Mouse (Mus musculus): ENCODE results near the gene Tpmt. TPM values are rescaled to one million over a fixed set of nuclear protein-coding genes. Genes with fewer than 3 reads are reported as not detected.

Tpmt gene
- total and polyA plus RNA-seq, 3 experiments: 3.0 to 6.6 (median 3.1) TPM

DNA sequence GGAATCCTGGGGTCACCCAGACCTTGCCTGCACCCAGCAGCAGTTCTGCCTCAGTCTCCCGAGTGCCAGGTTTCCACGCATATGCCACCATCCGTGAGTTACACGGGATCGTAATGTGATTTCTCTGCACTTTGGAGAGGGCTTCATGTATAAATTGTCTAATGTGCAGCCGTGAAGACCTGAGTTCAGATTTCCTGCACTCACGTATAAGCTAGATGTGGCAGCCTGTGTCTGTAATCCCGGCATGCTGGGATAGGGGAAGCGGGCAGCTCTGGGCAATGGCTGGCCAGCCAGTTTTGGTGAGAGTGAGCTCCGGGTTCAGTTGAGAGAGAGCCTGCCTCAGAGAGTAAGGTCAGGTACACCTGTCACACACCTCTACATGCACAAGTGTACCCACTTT is 22.0 kb upstream of the Tpmt start:
- DNase-seq: no peak

DNA sequence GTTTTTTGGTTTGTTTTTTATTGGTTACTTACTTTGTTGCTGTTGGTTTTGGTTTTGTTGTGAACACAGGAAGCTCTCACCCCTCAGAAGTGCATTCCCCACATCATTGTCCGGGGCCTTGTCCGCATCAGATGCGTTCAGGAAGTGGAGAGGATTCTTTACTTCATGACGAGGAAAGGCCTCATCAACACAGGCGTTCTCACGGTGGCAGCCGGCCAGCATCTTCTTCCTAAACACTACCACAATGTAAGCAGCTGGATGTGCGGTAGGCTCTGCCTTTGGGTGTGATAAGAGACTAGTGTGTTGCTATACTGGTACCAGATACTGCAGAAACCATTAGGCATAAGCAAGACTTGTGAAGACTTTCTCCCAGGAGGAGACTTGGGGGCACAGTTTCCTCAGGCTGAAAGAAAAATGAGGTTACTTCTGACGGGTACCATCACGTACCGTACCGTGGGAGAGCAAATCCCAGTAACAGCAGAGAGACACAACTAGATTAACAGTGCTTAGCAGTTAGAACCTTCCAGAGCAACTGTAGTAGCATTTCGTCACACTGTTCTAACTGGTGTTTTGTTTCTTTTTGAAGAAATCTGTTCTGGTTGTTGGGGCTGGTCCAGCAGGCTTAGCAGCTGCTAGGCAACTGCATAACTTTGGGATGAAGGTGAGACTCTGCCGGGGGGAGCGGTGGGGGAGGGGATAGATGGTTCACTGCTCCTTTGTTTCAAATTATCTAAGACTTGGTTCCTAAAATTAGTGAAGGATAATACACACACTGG is 19.6 kb upstream of the Tpmt start:
- no peak for DNase-seq
- intact Hi-C loops (cut with DNase I): no loop called here
- no peaks in the 10 kb centered on the region for H3K27me3 ChIP-seq (ENCODE audit: control insufficient read depth, insufficient read depth, low read length)
- 63% methylated on average over 15 of the region's 15 CpGs for WGBS
- TF ChIP-seq CTCF (IDR thresholded peaks at IDR 0.05) (no peak), POLR2A (IDR thresholded peaks at IDR 0.05; ENCODE audit: insufficient read depth, low read depth, low read length) (no peak), EP300 (IDR thresholded peaks at IDR 0.05; ENCODE audit: insufficient read depth, low read depth, low read length) (no peak)
- no peaks in the 10 kb centered on the region for H3K79me2 ChIP-seq (replicated peaks; ENCODE audit: control insufficient read depth, insufficient read depth, low read length)
- no peak overlapping the region for H3K27ac ChIP-seq
- H3K36me3 ChIP-seq (ENCODE audit: control insufficient read depth, insufficient read depth, low read length): no peaks in the 10 kb centered on the region
- no peak overlapping the region for H3K9ac ChIP-seq (ENCODE audit: low read depth, low read length)
- no peak overlapping the region for H3K4me3 ChIP-seq
- H3K4me1 ChIP-seq (ENCODE audit: control insufficient read depth, insufficient read depth, low read length): no peaks in the 10 kb centered on the region

More for the DNA sequence above, 22.0 kb upstream of the Tpmt start:
- Histone ChIP-seq H3K36me3 (ENCODE audit: control insufficient read depth, insufficient read depth, low read length) (no peaks in the 10 kb centered on the region), H3K27ac (no peak overlapping the region), H3K4me1 (ENCODE audit: control insufficient read depth, insufficient read depth, low read length) (no peaks in the 10 kb centered on the region), H3K79me2 (replicated peaks; ENCODE audit: control insufficient read depth, insufficient read depth, low read length) (no peaks in the 10 kb centered on the region), H3K9ac (ENCODE audit: low read depth, low read length) (no peak overlapping the region), H3K27me3 (ENCODE audit: control insufficient read depth, insufficient read depth, low read length) (no peaks in the 10 kb centered on the region), H3K4me3 (no peak overlapping the region)
- intact Hi-C loops (cut with DNase I): no loop called here
- TF ChIP-seq EP300 (IDR thresholded peaks at IDR 0.05; ENCODE audit: insufficient read depth, low read depth, low read length): no peak
- WGBS: 97% methylated on average over 10 of the region's 10 CpGs

DNA sequence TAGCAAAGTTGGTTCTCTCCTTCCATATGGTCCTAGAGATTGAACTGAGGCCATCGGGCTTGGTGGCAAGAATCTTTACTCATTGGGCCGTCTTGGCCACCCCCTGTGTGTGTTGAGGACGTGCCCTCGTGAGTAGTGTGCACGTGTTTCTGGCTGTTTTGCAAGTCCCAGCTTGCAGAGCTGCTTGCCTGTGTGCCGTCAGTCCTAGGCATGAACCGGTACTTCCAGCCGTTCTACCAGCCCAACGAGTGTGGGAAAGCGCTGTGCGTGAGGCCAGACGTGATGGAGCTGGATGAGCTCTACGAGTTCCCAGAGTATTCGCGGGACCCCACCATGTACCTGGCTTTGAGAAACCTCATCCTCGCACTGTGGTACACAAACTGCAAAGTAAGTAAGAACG is 18.2 kb upstream of the Tpmt start:
- Histone ChIP-seq H3K4me1 (ENCODE audit: control insufficient read depth, insufficient read depth, low read length) (no peaks in the 10 kb centered on the region), H3K36me3 (ENCODE audit: control insufficient read depth, insufficient read depth, low read length) (no peaks in the 10 kb centered on the region), H3K4me3 (no peak overlapping the region), H3K9ac (ENCODE audit: low read depth, low read length) (no peak overlapping the region), H3K27me3 (ENCODE audit: control insufficient read depth, insufficient read depth, low read length) (no peaks in the 10 kb centered on the region), H3K27ac (no peak overlapping the region), H3K79me2 (replicated peaks; ENCODE audit: control insufficient read depth, insufficient read depth, low read length) (no peaks in the 10 kb centered on the region)
- DNase-seq: no peak
- 96% methylated on average over 17 of the region's 17 CpGs for WGBS
- no peak for TF ChIP-seq EP300 (IDR thresholded peaks at IDR 0.05; ENCODE audit: insufficient read depth, low read depth, low read length)
- no peak for TF ChIP-seq POLR2A (IDR thresholded peaks at IDR 0.05; ENCODE audit: insufficient read depth, low read depth, low read length)
- no peak for TF ChIP-seq CTCF (IDR thresholded peaks at IDR 0.05)
- intact Hi-C loops (cut with DNase I): no loop called here

GRCm38 (mm10) chr13:47056781-47057180 is 12.2 kb upstream of the Tpmt start:
- no peak overlapping the region for H3K27ac ChIP-seq
- H3K36me3 ChIP-seq (ENCODE audit: control insufficient read depth, insufficient read depth, low read length): no peaks in the 10 kb centered on the region
- no peaks in the 10 kb centered on the region for H3K4me1 ChIP-seq (ENCODE audit: control insufficient read depth, insufficient read depth, low read length)
- H3K9ac ChIP-seq (ENCODE audit: low read depth, low read length): no peak overlapping the region
- intact Hi-C loops (cut with DNase I): no loop called here
- H3K79me2 ChIP-seq (replicated peaks; ENCODE audit: control insufficient read depth, insufficient read depth, low read length): no peaks in the 10 kb centered on the region
- H3K27me3 ChIP-seq (ENCODE audit: control insufficient read depth, insufficient read depth, low read length): no peaks in the 10 kb centered on the region
- no peak overlapping the region for H3K4me3 ChIP-seq
- TF ChIP-seq CTCF (IDR thresholded peaks at IDR 0.05): no peak
- no peak for TF ChIP-seq EP300 (IDR thresholded peaks at IDR 0.05; ENCODE audit: insufficient read depth, low read depth, low read length)
- no peak for TF ChIP-seq POLR2A (IDR thresholded peaks at IDR 0.05; ENCODE audit: insufficient read depth, low read depth, low read length)
- WGBS: 87% methylated on average over 5 of the region's 5 CpGs
- no peak for DNase-seq

GRCm38 (mm10) chr13:47056126-47056525 is 11.6 kb upstream of the Tpmt start:
- H3K27ac ChIP-seq: no peak overlapping the region
- no peaks in the 10 kb centered on the region for H3K79me2 ChIP-seq (replicated peaks; ENCODE audit: control insufficient read depth, insufficient read depth, low read length)
- 83% methylated on average over 11 of the region's 11 CpGs for WGBS
- H3K27me3 ChIP-seq (ENCODE audit: control insufficient read depth, insufficient read depth, low read length): no peaks in the 10 kb centered on the region
- intact Hi-C loops (cut with DNase I): no loop called here
- TF ChIP-seq CTCF (IDR thresholded peaks at IDR 0.05): no peak
- TF ChIP-seq EP300 (IDR thresholded peaks at IDR 0.05; ENCODE audit: insufficient read depth, low read depth, low read length): no peak
- no peak for TF ChIP-seq POLR2A (IDR thresholded peaks at IDR 0.05; ENCODE audit: insufficient read depth, low read depth, low read length)
- no peak overlapping the region for H3K4me3 ChIP-seq
- no peak for DNase-seq
- H3K4me1 ChIP-seq (ENCODE audit: control insufficient read depth, insufficient read depth, low read length): no peaks in the 10 kb centered on the region
- no peak overlapping the region for H3K9ac ChIP-seq (ENCODE audit: low read depth, low read length)
- no peaks in the 10 kb centered on the region for H3K36me3 ChIP-seq (ENCODE audit: control insufficient read depth, insufficient read depth, low read length)

GRCm38 (mm10) chr13:47053971-47054370 is 9.4 kb upstream of the Tpmt start:
- no peaks in the 10 kb centered on the region for H3K4me1 ChIP-seq (ENCODE audit: control insufficient read depth, insufficient read depth, low read length)
- no peaks in the 10 kb centered on the region for H3K27me3 ChIP-seq (ENCODE audit: control insufficient read depth, insufficient read depth, low read length)
- WGBS: 86% methylated on average over 10 of the region's 10 CpGs
- no peaks in the 10 kb centered on the region for H3K79me2 ChIP-seq (replicated peaks; ENCODE audit: control insufficient read depth, insufficient read depth, low read length)
- no peaks in the 10 kb centered on the region for H3K36me3 ChIP-seq (ENCODE audit: control insufficient read depth, insufficient read depth, low read length)
- H3K27ac ChIP-seq: no peak overlapping the region
- no peak overlapping the region for H3K4me3 ChIP-seq
- intact Hi-C loops (cut with DNase I): no loop called here
- TF ChIP-seq POLR2A (IDR thresholded peaks at IDR 0.05; ENCODE audit: insufficient read depth, low read depth, low read length) (no peak), EP300 (IDR thresholded peaks at IDR 0.05; ENCODE audit: insufficient read depth, low read depth, low read length) (no peak), CTCF (IDR thresholded peaks at IDR 0.05) (no peak)
- no peak for DNase-seq
- no peak overlapping the region for H3K9ac ChIP-seq (ENCODE audit: low read depth, low read length)
